Mouse (Mus musculus) adrenal gland, postnatal 36 days (tissue): ENCODE measurements around the gene Iqgap3. TPM values are rescaled to one million over a fixed set of nuclear protein-coding genes. Genes with fewer than 3 reads are reported as not detected.

Experiments used
- DNase-seq, 2 experiments: peaks; one replicate each; pipeline ENCODE4 v3.0.0; 2021; ENCODE audit warnings: mixed read lengths in 1 of 2
- total RNA-seq, 2 experiments: library from RNA; stranded (reverse); gene quantifications; 2 replicates each; pipeline ENCODE4 v1.2.3; 2021

The Iqgap3 gene
- total RNA-seq, 2 experiments from 2014 or later = 2.1 to 2.2 TPM

GRCm38 (mm10) chr3:88094126-88094525 is 12.4 kb downstream of the Iqgap3 start:
- DNase-seq = no peak

- DNase-seq = no peak
These were observed 15.9 kb downstream of the Iqgap3 start for GRCm38 (mm10) chr3:88097666-88098065.

GRCm38 (mm10) chr3:88100251-88100650 is 18.5 kb downstream of the Iqgap3 start:
- no peak for DNase-seq

- peak in 1 of 2 experiments; percentile 51 for DNase-seq
These were observed 20.0 kb downstream of the Iqgap3 start for GRCm38 (mm10) chr3:88101736-88102135.

GRCm38 (mm10) chr3:88102196-88102595 is 20.4 kb downstream of the Iqgap3 start:
- no peak for DNase-seq

GRCm38 (mm10) chr3:88102611-88103010 is 20.8 kb downstream of the Iqgap3 start:
- peak in 1 of 2 experiments; percentile 32 for DNase-seq

GRCm38 (mm10) chr3:88106126-88106525 is 24.4 kb downstream of the Iqgap3 start:
- no peak for DNase-seq

GRCm38 (mm10) chr3:88109126-88109525 is 27.4 kb downstream of the Iqgap3 start:
- no peak for DNase-seq

- DNase-seq = no peak
These were observed 32.6 kb downstream of the Iqgap3 start for GRCm38 (mm10) chr3:88114396-88114795.

- DNase-seq = no peak
These were observed 38.4 kb downstream of the Iqgap3 start for GRCm38 (mm10) chr3:88120117-88120651.

- DNase-seq = no peak
These were observed 39.7 kb downstream of the Iqgap3 start for GRCm38 (mm10) chr3:88121164-88122131.

- no peak for DNase-seq
These were observed 43.4 kb downstream of the Iqgap3 start for GRCm38 (mm10) chr3:88125195-88125594.

- peak; percentile 54 to 60 for DNase-seq
These were observed 44.4 kb downstream of the Iqgap3 start for GRCm38 (mm10) chr3:88126181-88126580.

- DNase-seq = no peak
These were observed 45.9 kb downstream of the Iqgap3 start for GRCm38 (mm10) chr3:88127636-88128035.

GRCm38 (mm10) chr3:88128056-88128455 is 46.3 kb downstream of the Iqgap3 start:
- no peak for DNase-seq

- no peak for DNase-seq
These were observed 47.2 kb downstream of the Iqgap3 start for GRCm38 (mm10) chr3:88129006-88129405.

GRCm38 (mm10) chr3:88131071-88131470 is 49.3 kb downstream of the Iqgap3 start:
- DNase-seq = peak; percentile 62 to 63

GRCm38 (mm10) chr3:88132492-88132891 is 50.7 kb downstream of the Iqgap3 start:
- no peak for DNase-seq

- DNase-seq = no peak
These were observed 51.5 kb downstream of the Iqgap3 start for GRCm38 (mm10) chr3:88133187-88133771.

GRCm38 (mm10) chr3:88136346-88136745 is 54.6 kb downstream of the Iqgap3 start:
- DNase-seq = no peak

GRCm38 (mm10) chr3:88136945-88137494 is 55.2 kb downstream of the Iqgap3 start:
- peak; percentile 58 to 61 for DNase-seq

GRCm38 (mm10) chr3:88137821-88138220 is 56.0 kb downstream of the Iqgap3 start:
- no peak for DNase-seq
